Mouse (Mus musculus) forebrain, embryonic 11.5 days (tissue): Measurements from ENCODE around the gene Map3k4. TPM values are rescaled to one million over a fixed set of nuclear protein-coding genes. Genes with fewer than 3 reads are reported as not detected.
A peak's percentile ranks its signal among the peaks of the same experiment; 100 is the strongest.

Source experiments
- ATAC-seq: fragments of 200-750 bp; cut with Nextera tagmentation; replicated peaks from 2 replicates; pipeline ENCODE4 v1.8.0; 2017; ENCODE audit warnings: moderate TSS enrichment; ENCODE audit not compliant: low FRiP score
- DNase-seq: peaks from one replicate; pipeline ENCODE4 v3.0.0-alpha.2; 2017; ENCODE audit warnings: low spot score
- H3K27ac ChIP-seq: fragments of 300-500 bp; sonication (generic); 2 replicates; pipeline ENCODE4 v1.5.1; 2014; ENCODE audit warnings: low read depth, low read length
- H3K27me3 ChIP-seq: fragments of 300-500 bp; sonication (generic); 2 replicates; pipeline ENCODE4 v1.6.1; 2014; ENCODE audit warnings: mild to moderate bottlenecking, low read length, mixed read lengths; ENCODE audit not compliant: control insufficient read depth, insufficient read depth
- H3K36me3 ChIP-seq: fragments of 300-500 bp; sonication (generic); 2 replicates; pipeline ENCODE4 v1.6.1; 2014; ENCODE audit warnings: mild to moderate bottlenecking, low read length, moderate library complexity, mixed read lengths; ENCODE audit not compliant: control insufficient read depth, insufficient read depth
- H3K4me1 ChIP-seq: fragments of 300-500 bp; sonication (generic); replicated peaks from 2 replicates; pipeline ENCODE4 v1.6.1; 2014; ENCODE audit warnings: low read length, mixed read lengths; ENCODE audit not compliant: control insufficient read depth, insufficient read depth
- H3K4me2 ChIP-seq: fragments of 300-500 bp; sonication (generic); 2 replicates; pipeline ENCODE4 v1.6.1; 2014; ENCODE audit warnings: low read depth, mild to moderate bottlenecking, low read length, moderate library complexity, mixed read lengths; ENCODE audit not compliant: severe bottlenecking
- H3K4me3 ChIP-seq: fragments of 300-500 bp; sonication (generic); 2 replicates; pipeline ENCODE4 v1.5.1; 2014; ENCODE audit warnings: low read depth, low read length
- H3K9ac ChIP-seq: fragments of 300-500 bp; sonication (generic); 2 replicates; pipeline ENCODE4 v1.6.1; 2014; ENCODE audit warnings: low read length
- H3K9me3 ChIP-seq: fragments of 300-500 bp; sonication (generic); 2 replicates; pipeline ENCODE4 v1.6.1; 2016; ENCODE audit warnings: low read length, mixed read lengths; ENCODE audit not compliant: control insufficient read depth
- WGBS: fragments of 180-500 bp; shearing (Covaris S2); extraction: QIAGEN DNeasy Blood & Tissue Kit; methylation state at CpG from one replicate; pipeline ENCODE4 v1.1.7; 2014; 5-methylcytosine and 5-hydroxymethylcytosine counted together
- polyA plus RNA-seq: library from polyadenylated mRNA; unstranded; fragments of >200 nt; fragmentation: Nextera tagmentation; extraction: Ambion mirVana; gene quantifications from 2 replicates; pipeline ENCODE4 v1.2.1, GENCODE M21; 2014

Map3k4 gene
- polyA plus RNA-seq, 1 experiment from 2014 or later: 49.5 TPM

DNA sequence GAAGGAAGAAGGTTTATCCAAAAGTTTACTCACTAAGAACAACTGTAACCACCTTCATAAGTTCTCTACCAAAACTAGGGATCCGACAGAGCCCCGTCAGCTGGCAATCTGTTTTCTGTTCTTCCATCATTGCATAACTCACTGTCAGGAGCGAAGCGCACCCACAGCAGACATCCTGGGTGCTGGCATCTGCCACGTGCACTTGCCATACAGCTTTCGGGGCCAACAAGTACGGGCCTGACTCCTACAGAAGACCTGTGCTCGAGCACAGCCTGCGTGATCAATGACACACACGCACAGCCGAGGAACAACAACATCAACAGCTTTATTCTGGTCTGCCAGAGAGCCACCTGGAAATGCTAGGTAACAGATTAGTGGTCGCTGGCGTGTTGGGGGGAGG lies 2.3 kb downstream of the Map3k4 start:
- ATAC-seq (no peak), DNase-seq (no peak)
- WGBS: 93% methylated on average over 13 of the region's 13 CpGs
- no peak overlapping the region for H3K9ac ChIP-seq
- H3K36me3 ChIP-seq: no peaks in the 10 kb centered on the region
- H3K9me3 ChIP-seq: no peaks in the 10 kb centered on the region
- no peaks in the 10 kb centered on the region for H3K27me3 ChIP-seq
- H3K4me3 ChIP-seq: no peak overlapping the region
- no peak overlapping the region for H3K4me2 ChIP-seq
- H3K27ac ChIP-seq: no peak overlapping the region
- peaks cover 10% of the 10 kb centered on the region; the same call in 1 of the 2 replicates for H3K4me1 ChIP-seq

DNA sequence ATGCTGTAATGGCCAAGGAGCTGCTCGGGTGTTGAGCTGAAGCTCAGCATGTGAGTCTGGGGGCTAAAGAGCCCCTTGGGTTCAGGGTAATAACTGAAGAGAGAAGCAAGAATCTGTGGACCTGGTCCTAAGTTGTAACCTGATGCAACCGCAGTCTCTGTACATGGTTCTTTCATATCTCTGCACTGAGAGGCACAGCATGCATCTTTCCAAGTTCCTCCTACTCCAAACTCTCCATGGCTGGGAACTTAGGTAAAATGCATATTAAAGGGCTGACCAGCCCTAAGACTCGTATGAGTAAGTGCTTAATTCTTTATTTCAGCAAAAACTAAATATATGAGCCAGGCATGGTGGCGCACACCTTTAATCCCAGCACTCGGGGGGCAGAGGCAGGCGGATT lies 6.3 kb downstream of the Map3k4 start:
- ATAC-seq (no peak), DNase-seq (no peak)
- H3K36me3 ChIP-seq: no peaks in the 10 kb centered on the region
- 94% methylated on average over 6 of the region's 6 CpGs for WGBS
- peaks cover 7% of the 10 kb centered on the region; the same call in 1 of the 2 replicates for H3K4me1 ChIP-seq
- no peak overlapping the region for H3K4me2 ChIP-seq
- no peak overlapping the region for H3K4me3 ChIP-seq
- H3K27me3 ChIP-seq: no peaks in the 10 kb centered on the region
- H3K9ac ChIP-seq: no peak overlapping the region
- no peaks in the 10 kb centered on the region for H3K9me3 ChIP-seq
- no peak overlapping the region for H3K27ac ChIP-seq

DNA sequence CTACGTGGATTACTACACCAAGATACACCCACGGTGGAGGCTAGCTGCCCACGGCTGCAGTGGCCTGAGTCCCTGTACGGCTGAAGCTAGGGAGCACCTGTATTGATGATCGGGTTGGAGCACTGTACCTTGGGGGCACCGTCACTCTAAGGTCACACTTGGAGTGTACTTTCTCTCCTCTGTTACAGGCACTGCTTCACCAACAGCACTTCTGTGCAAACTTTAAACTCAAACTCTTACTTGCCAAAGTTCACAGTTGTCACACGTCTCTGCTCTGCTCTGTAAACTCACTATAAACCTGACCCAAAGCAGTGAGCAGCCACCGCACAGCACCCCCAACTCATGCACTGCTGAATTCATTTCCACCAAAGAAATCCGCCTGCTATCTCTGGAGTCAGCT lies 9.1 kb downstream of the Map3k4 start:
- Histone ChIP-seq H3K4me2 (no peak overlapping the region), H3K27ac (no peak overlapping the region), H3K9ac (no peak overlapping the region), H3K36me3 (no peaks in the 10 kb centered on the region), H3K4me3 (no peak overlapping the region), H3K9me3 (no peaks in the 10 kb centered on the region), H3K4me1 (no peaks in the 10 kb centered on the region), H3K27me3 (no peaks in the 10 kb centered on the region)
- DNase-seq (no peak), ATAC-seq (no peak)
- 94% methylated on average over 9 of the region's 9 CpGs for WGBS

DNA sequence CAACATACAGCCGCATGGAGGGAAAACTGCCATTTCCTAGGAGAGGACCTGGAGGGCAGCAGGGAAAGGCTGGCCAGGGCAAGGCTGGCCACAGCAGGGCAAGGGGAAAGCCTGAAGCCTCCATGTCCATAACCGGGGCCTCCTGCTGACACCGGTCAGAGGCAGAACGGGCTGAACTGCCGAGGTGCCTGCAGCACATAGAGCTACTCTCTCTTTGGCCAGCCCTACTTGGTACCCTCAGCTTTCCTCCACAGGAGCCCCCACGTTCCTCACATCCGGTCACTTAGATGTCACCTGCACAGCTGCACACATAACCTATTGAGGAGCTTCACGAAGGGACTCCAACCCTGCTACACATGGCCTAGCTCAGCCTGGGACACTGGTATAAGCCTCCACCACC lies 9.5 kb downstream of the Map3k4 start:
- 83% methylated on average over 8 of the region's 8 CpGs for WGBS
- Histone ChIP-seq H3K36me3 (no peaks in the 10 kb centered on the region), H3K9me3 (no peaks in the 10 kb centered on the region), H3K27ac (no peak overlapping the region), H3K27me3 (no peaks in the 10 kb centered on the region), H3K9ac (no peak overlapping the region), H3K4me3 (no peak overlapping the region), H3K4me1 (no peaks in the 10 kb centered on the region), H3K4me2 (no peak overlapping the region)
- ATAC-seq: 0 out of 2 replicates have a peak, but pooled peaks have one; percentile 7
- DNase-seq: no peak

- Histone ChIP-seq H3K4me2 (no peak overlapping the region), H3K27me3 (no peaks in the 10 kb centered on the region), H3K27ac (no peak overlapping the region), H3K36me3 (no peaks in the 10 kb centered on the region), H3K4me1 (no peaks in the 10 kb centered on the region), H3K4me3 (no peak overlapping the region), H3K9me3 (no peaks in the 10 kb centered on the region), H3K9ac (no peak overlapping the region)
- 87% methylated on average over 20 of the region's 20 CpGs for whole genome bisulfite sequencing
- ATAC-seq: no peak
- no peak for DNase-seq
Observed at GRCm38 (mm10) chr17:12307251-12308135, 11.1 kb downstream of the Map3k4 start.

DNA sequence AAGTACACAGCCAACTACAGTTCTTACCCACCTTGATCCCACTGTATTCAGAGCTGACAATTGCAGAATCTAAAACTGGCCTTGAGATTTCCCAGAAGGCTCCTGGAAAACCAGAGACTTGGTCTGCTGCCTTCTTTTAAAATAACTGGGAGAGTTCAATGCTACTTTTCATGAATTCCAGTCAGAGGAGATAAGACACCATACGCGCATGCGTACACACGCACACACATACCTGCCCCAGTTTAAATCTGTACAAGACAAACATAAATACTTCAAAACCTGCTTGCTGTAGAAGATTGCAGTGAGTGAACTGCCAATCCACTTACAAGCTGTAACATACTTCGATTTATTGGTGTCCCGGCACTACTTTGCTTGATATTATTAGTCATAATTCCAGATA lies 13.9 kb downstream of the Map3k4 start:
- H3K36me3 ChIP-seq: no peaks in the 10 kb centered on the region
- no peak overlapping the region for H3K4me2 ChIP-seq
- H3K27me3 ChIP-seq: no peaks in the 10 kb centered on the region
- H3K9ac ChIP-seq: no peak overlapping the region
- DNase-seq: no peak
- H3K9me3 ChIP-seq: no peaks in the 10 kb centered on the region
- H3K4me3 ChIP-seq: no peak overlapping the region
- WGBS: 96% methylated on average over 6 of the region's 6 CpGs
- ATAC-seq: no peak
- no peaks in the 10 kb centered on the region for H3K4me1 ChIP-seq
- H3K27ac ChIP-seq: no peak overlapping the region

- Histone ChIP-seq H3K9me3 (no peaks in the 10 kb centered on the region), H3K9ac (no peak overlapping the region), H3K36me3 (no peaks in the 10 kb centered on the region), H3K4me2 (no peak overlapping the region), H3K27me3 (no peaks in the 10 kb centered on the region), H3K4me1 (no peaks in the 10 kb centered on the region), H3K27ac (no peak overlapping the region), H3K4me3 (no peak overlapping the region)
- ATAC-seq (no peak), DNase-seq (no peak)
- WGBS: 61% methylated on average over 3 of the region's 3 CpGs
Observed at GRCm38 (mm10) chr17:12300896-12301706, 17.5 kb downstream of the Map3k4 start.

GRCm38 (mm10) chr17:12300127-12300675 lies 18.4 kb downstream of the Map3k4 start:
- no peak overlapping the region for H3K9ac ChIP-seq
- DNase-seq (no peak), ATAC-seq (no peak)
- H3K27me3 ChIP-seq: no peaks in the 10 kb centered on the region
- H3K27ac ChIP-seq: no peak overlapping the region
- H3K4me3 ChIP-seq: no peak overlapping the region
- no peaks in the 10 kb centered on the region for H3K4me1 ChIP-seq
- WGBS: 89% methylated on average over 14 of the region's 14 CpGs
- H3K36me3 ChIP-seq: no peaks in the 10 kb centered on the region
- H3K9me3 ChIP-seq: no peaks in the 10 kb centered on the region
- H3K4me2 ChIP-seq: no peak overlapping the region
